Mouse (Mus musculus) ES-E14 (cell line): Measurements from ENCODE around the gene Nle1. TPM values are rescaled to one million over a fixed set of nuclear protein-coding genes. Genes with fewer than 3 reads are reported as not detected.
"Not testable (repeated sequence)": the region's sequence is repeated elsewhere in the genome, so short reads cannot be mapped to it uniquely, and the experiment has no call there.

Source experiments
- DNase-seq: peaks from one replicate; pipeline ENCODE4 v3.0.0-alpha.2; 2013; ENCODE audit warnings: low read depth, low spot score
- H3K27ac ChIP-seq: 2 replicates; pipeline ENCODE4 v1.5.1; 2012; ENCODE audit warnings: low read depth, mild to moderate bottlenecking, low read length, moderate library complexity, mixed read lengths; ENCODE audit not compliant: poor library complexity, insufficient read depth, severe bottlenecking
- H3K36me3 ChIP-seq: 2 replicates; pipeline ENCODE4 v1.6.1; 2012; ENCODE audit warnings: mild to moderate bottlenecking, low read length, moderate library complexity, mixed read lengths; ENCODE audit not compliant: control insufficient read depth, poor library complexity, insufficient read depth, severe bottlenecking
- H3K4me1 ChIP-seq, 2 experiments: fragments of 150-350 bp in 1 of 2; sonication (generic) in 1 of 2; 2 replicates each; pipeline ENCODE4 v1.6.1; 2012; ENCODE audit warnings: low read length in 2 of 2, mild to moderate bottlenecking in 1 of 2, mixed read lengths in 1 of 2; ENCODE audit not compliant: control insufficient read depth in 2 of 2, insufficient read depth in 2 of 2, poor library complexity in 1 of 2
- H3K4me3 ChIP-seq, 2 experiments: fragments of 150-350 bp in 1 of 2; sonication (generic) in 1 of 2; 2 replicates each; pipeline ENCODE4 v1.5.1; 2012; ENCODE audit warnings: low read length in 2 of 2, low read depth in 1 of 2, mild to moderate bottlenecking in 1 of 2, mixed read lengths in 1 of 2; ENCODE audit not compliant: insufficient read depth in 1 of 2, poor library complexity in 1 of 2, severe bottlenecking in 1 of 2
- H3K9ac ChIP-seq: 2 replicates; pipeline ENCODE4 v1.6.1; 2012; ENCODE audit warnings: low read depth, mild to moderate bottlenecking, low read length, mixed read lengths; ENCODE audit not compliant: poor library complexity, insufficient read depth, severe bottlenecking
- H3K9me3 ChIP-seq: fragments of 150-350 bp; sonication (generic); 2 replicates; pipeline ENCODE4 v1.6.1; 2012; ENCODE audit warnings: low read depth, mild to moderate bottlenecking, low read length; ENCODE audit not compliant: control insufficient read depth, insufficient read depth
- CHD2 ChIP-seq: IDR thresholded peaks from 2 replicates; pipeline ENCODE4 v1.6.1; 2014; ENCODE audit warnings: mild to moderate bottlenecking, low read depth, low read length, inconsistent platforms
- HCFC1 ChIP-seq: IDR thresholded peaks from 2 replicates; pipeline ENCODE4 v1.6.1; 2012; ENCODE audit warnings: low read length, inconsistent platforms, borderline replicate concordance; ENCODE audit not compliant: insufficient read depth
- MAFK ChIP-seq: IDR thresholded peaks from 2 replicates; pipeline ENCODE4 v1.6.1; 2014; ENCODE audit warnings: mild to moderate bottlenecking, low read depth, low read length, inconsistent platforms; ENCODE audit not compliant: insufficient read depth
- ZC3H11A ChIP-seq: IDR thresholded peaks from 2 replicates; pipeline ENCODE4 v1.6.1; 2012; ENCODE audit warnings: low read depth, mild to moderate bottlenecking, inconsistent platforms, low read length, borderline replicate concordance
- ZNF384 ChIP-seq: IDR thresholded peaks from 2 replicates; pipeline ENCODE4 v1.6.1; 2012; ENCODE audit warnings: low read depth, low read length, inconsistent platforms
- in situ Hi-C, 2 experiments: fragments of 600-800 bp; cut with MboI; formaldehyde crosslinking; loops; one replicate each; pipeline ENCODE4 v1.15.1; 2025; ENCODE audit warnings: low sequenced_read_pairs in 2 of 2, inconsistent platforms in 1 of 2; ENCODE audit not compliant: unreplicated experiment in 2 of 2
- total RNA-seq: library from RNA; depleted of rRNA; stranded (reverse); fragments of 300-350 nt; gene quantifications from 2 replicates; pipeline ENCODE4 v1.2.3, GENCODE M21; 2012

The Nle1 gene
- total RNA-seq, 1 experiment, result 61.5 TPM

GRCm38 (mm10) chr11:82929633-82929950 is 21.4 kb upstream of the Nle1 start:
- Histone ChIP-seq H3K9ac (no peak overlapping the region), H3K36me3 (no peaks in the 10 kb centered on the region), H3K9me3 (no peaks in the 10 kb centered on the region), H3K4me1 (peaks cover 0 to 5% of the 10 kb centered on the region in 2 experiments; a peak in 1 of 4 replicates), H3K27ac (no peak overlapping the region), H3K4me3 (no peak overlapping the region)
- in situ Hi-C loops, result no loop called here
- TF ChIP-seq MAFK (no peak), ZC3H11A (no peak), CHD2 (no peak), HCFC1 (no peak), ZNF384 (no peak)
- DNase-seq, result no peak

- no peaks in the 10 kb centered on the region for H3K9me3 ChIP-seq
- H3K36me3 ChIP-seq, result no peaks in the 10 kb centered on the region
- TF ChIP-seq ZC3H11A, result no peak
- TF ChIP-seq ZNF384, result no peak
- no peak for TF ChIP-seq HCFC1
- TF ChIP-seq MAFK, result no peak
- no peak for TF ChIP-seq CHD2
- no peak overlapping the region for H3K9ac ChIP-seq
- DNase-seq, result no peak
- no peak overlapping the region for H3K27ac ChIP-seq
- H3K4me3 ChIP-seq, result no peak overlapping the region
- H3K4me1 ChIP-seq, result peaks cover 0 to 5% of the 10 kb centered on the region in 2 experiments; a peak in 1 of 4 replicates
- in situ Hi-C loops, result no loop called here
These were observed 20.9 kb upstream of the Nle1 start for GRCm38 (mm10) chr11:82928897-82929632.

GRCm38 (mm10) chr11:82923910-82924309 is 15.7 kb upstream of the Nle1 start:
- H3K9ac ChIP-seq, H3K4me3 ChIP-seq, H3K27ac ChIP-seq, H3K36me3 ChIP-seq, H3K4me1 ChIP-seq, in situ Hi-C loops, DNase-seq, H3K9me3 ChIP-seq: not testable (repeated sequence)

- no peak for DNase-seq
- Histone ChIP-seq H3K27ac (no peak overlapping the region), H3K9me3 (no peaks in the 10 kb centered on the region), H3K4me1 (no peaks in the 10 kb centered on the region), H3K36me3 (no peaks in the 10 kb centered on the region), H3K9ac (no peak overlapping the region), H3K4me3 (no peak overlapping the region)
- in situ Hi-C loops, result no loop called here
- TF ChIP-seq MAFK, result no peak
- no peak for TF ChIP-seq ZC3H11A
- no peak for TF ChIP-seq ZNF384
- TF ChIP-seq CHD2, result no peak
- TF ChIP-seq HCFC1, result no peak
These were observed 13.5 kb upstream of the Nle1 start for GRCm38 (mm10) chr11:82921691-82922090.

- TF ChIP-seq ZC3H11A (no peak), MAFK (no peak), HCFC1 (no peak), CHD2 (no peak), ZNF384 (no peak)
- Histone ChIP-seq H3K9me3 (no peaks in the 10 kb centered on the region), H3K4me1 (no peaks in the 10 kb centered on the region), H3K36me3 (no peaks in the 10 kb centered on the region), H3K27ac (no peak overlapping the region), H3K9ac (no peak overlapping the region), H3K4me3 (no peak overlapping the region)
- no peak for DNase-seq
- in situ Hi-C loops, result no loop called here
These were observed 12.6 kb upstream of the Nle1 start for GRCm38 (mm10) chr11:82920768-82921167.
